Mouse (Mus musculus) embryo, embryonic 10.5 days (tissue): Measurements from ENCODE around the gene Adgrg1.

Experiments used
- DNase-seq: peaks from one replicate; pipeline ENCODE4 v3.0.0-alpha.2; 2015; ENCODE audit warnings: low spot score

The Adgrg1 gene

GRCm38 (mm10) chr8:94974467-94975165, at the start of gene Adgrg1:
TSS of gene Adgrg1 (plus strand) at chr8:94974751.
- no peak for DNase-seq

- no peak for DNase-seq
Observed at GRCm38 (mm10) chr8:94928227-94928626, 46.3 kb upstream of the Adgrg1 start.

DNA sequence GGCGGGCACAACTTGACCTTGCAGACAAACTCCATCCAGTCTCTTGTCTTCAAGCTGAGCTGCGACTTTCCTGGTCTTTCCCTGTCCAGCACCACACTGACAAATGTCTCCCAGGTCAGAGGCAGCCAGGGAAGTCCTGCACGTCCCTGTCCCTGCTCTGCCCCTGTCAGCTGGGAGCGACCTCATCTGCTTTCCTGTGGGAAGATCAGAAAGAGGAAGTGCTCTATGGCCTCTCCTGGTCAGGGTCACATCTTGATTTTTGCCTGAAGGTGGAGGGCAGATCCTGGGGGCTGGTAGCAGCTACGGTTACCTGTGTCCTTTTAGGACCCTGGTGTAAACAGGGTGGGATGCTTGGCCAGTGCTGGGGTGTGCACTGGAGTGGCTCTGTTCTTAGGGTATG, 40.6 kb upstream of the Adgrg1 start:
- DNase-seq = no peak

DNA sequence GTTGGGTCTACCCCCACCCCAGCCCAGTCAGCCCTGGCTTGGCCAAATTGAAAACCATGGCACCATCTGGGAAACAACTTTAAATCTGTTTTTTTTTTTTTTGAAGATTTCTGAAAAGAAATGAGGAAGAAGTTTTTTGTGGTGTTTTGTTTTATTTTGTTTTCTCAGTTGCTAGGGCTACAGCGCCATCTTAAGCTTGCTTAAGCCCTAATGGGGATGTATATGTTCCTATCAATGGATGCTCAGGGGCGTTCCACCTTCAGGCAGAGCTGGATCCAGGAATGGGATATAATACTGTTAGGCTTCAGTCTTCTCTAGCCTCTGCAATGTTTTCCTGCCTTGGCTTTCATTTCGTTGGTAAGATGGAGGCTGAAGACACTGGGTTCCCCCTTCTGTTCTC, 39.4 kb upstream of the Adgrg1 start:
- DNase-seq = no peak

- DNase-seq = peak; percentile 69
Observed at GRCm38 (mm10) chr8:94942566-94942965, 32.0 kb upstream of the Adgrg1 start.

DNA sequence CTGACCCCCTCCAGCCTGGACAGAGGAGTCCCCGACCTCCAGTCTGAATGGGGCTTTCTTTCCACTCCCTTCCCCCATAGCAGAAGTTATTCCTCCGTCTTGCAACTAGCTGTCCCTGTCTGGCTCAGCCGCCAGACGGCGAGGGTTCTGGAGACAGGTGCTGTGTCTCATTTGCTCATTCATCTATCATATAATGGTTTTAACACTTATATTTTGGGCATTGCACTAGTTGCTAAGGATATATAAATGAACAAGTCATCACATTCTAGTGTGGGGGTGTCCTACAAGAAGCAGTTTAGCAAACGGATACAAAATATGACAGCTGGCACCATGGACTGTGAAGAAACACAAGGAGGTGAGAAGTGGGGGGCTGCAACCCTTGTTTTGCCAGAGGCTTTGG, 29.4 kb upstream of the Adgrg1 start:
- DNase-seq = no peak

DNA sequence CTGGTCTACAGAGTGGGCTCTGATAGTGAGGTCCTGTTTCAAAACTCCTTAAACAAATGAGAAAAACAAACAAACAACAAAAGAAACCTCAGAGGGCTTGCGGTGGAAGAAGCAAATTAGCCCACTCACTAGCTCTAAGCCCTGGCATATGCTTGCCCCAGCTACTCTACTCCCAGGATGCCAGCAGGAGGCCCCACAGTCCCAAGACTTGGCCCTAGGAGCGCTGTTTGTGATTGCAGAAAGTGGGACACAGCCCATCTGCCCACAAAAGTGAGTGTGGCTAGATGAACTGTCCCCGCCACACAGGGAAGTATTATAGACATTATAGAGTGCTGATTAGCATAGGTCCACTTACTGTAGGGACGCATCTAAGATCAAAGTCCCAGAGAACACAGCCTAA, 26.1 kb upstream of the Adgrg1 start:
- DNase-seq = no peak

DNA sequence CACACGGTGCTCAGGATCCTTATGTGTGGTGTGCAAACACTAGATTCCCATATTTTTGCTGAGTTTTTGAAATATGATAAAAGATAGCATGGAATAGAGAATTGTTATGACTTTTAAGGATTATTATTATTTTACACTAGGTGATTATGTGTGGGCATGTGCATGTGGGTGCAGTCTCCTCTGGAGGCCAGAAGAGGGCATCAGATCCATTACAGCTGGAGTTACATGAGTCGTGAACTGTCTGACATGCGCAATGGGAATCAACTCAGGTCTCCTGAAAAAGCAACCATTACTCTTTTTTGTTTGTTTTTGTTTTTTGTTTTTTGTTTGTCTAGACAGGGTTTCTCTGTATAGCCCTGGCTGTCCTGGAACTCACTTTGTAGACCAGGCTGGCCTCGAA, 25.5 kb upstream of the Adgrg1 start:
- DNase-seq = no peak

GRCm38 (mm10) chr8:94950046-94950445, 24.5 kb upstream of the Adgrg1 start:
- DNase-seq = peak; percentile 92

GRCm38 (mm10) chr8:94950458-94950857, 24.1 kb upstream of the Adgrg1 start:
- DNase-seq = no peak

- no peak for DNase-seq
Observed at GRCm38 (mm10) chr8:94952086-94952485, 22.5 kb upstream of the Adgrg1 start.

- DNase-seq = no peak
Observed at GRCm38 (mm10) chr8:94953624-94954367, 20.8 kb upstream of the Adgrg1 start.

- DNase-seq = no peak
Observed at GRCm38 (mm10) chr8:94954368-94954737, 20.2 kb upstream of the Adgrg1 start.

- DNase-seq = peak; percentile 67
Observed at GRCm38 (mm10) chr8:94954921-94955758, 19.4 kb upstream of the Adgrg1 start.

DNA sequence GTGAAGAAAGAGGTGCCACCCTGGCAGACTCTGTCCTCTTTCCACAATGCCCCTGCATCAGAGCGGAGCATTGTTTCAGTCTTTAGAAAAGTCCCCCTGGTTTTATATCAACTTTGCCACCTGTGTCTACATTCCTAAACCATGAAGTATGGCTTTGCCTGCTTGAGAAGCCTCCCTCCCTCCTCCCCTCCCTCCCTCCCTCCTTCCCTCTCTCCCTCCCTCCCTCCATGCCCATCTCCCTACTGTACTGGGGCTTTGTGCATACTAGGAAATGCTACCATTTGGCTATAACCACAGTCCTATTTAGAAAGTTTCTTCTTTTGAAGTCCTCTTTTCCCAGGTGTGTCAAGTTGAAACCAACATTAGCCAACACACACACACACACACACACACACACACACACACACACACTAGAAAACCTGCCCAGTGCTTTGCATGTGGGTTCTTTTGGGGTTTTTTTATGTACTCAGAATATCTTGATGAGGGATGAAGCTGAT, 18.4 kb upstream of the Adgrg1 start:
- DNase-seq = no peak

- DNase-seq = no peak
Observed at GRCm38 (mm10) chr8:94962201-94962600, 12.3 kb upstream of the Adgrg1 start.

DNA sequence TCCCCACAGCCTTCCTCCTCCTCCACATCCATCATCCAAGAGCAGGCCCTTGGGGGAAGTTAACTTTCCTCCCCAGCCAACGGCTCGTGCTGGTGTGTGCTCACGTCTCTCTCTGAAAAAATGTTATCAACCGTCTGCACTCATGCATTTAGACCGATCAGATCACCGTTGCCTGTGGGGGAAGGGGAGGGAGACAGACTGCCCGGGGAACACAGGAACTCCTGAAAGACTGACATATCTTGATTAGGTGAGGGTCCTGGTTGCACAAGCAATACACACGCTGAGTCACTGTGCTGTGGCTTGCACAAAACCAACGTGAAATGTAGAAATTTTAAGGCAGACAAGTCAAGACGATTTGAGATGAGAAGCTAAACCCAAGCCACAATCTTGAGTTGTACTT, 9.7 kb upstream of the Adgrg1 start:
- no peak for DNase-seq

GRCm38 (mm10) chr8:94966578-94966977, 8.0 kb upstream of the Adgrg1 start:
- DNase-seq = peak; percentile 82

- DNase-seq = no peak
Observed at GRCm38 (mm10) chr8:94967071-94967470, 7.5 kb upstream of the Adgrg1 start.

- no peak for DNase-seq
Observed at GRCm38 (mm10) chr8:94967554-94967953, 7.0 kb upstream of the Adgrg1 start.

GRCm38 (mm10) chr8:94973270-94973669, 1.3 kb upstream of the Adgrg1 start:
- no peak for DNase-seq

DNA sequence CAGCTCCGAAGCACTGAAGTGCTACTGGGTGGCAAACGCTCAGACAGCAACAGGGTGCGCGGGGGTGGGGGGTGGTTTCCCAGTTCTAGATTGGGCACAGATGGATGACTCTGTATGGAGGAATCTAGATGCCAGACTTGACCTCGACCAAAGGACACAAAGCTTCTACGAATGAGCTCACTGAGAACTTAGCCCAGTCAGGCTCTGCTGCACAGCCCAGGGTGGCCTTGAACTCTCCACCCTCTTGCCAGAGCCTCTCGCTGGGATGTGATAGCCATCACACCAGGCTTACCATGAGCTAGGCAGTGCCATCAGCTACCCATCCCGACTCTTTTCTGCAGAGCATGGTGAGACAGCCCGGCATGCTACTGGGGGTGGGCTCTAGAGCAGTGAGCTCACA, 765 bp upstream of the Adgrg1 start:
- no peak for DNase-seq
